Mouse (Mus musculus): ENCODE measurements around the gene Psmb9. TPM values are rescaled to one million over a fixed set of nuclear protein-coding genes. Genes with fewer than 3 reads are reported as not detected.

The Psmb9 gene
- polyA plus RNA-seq, 1 experiment from 2014 or later = 4.0 TPM

DNA sequence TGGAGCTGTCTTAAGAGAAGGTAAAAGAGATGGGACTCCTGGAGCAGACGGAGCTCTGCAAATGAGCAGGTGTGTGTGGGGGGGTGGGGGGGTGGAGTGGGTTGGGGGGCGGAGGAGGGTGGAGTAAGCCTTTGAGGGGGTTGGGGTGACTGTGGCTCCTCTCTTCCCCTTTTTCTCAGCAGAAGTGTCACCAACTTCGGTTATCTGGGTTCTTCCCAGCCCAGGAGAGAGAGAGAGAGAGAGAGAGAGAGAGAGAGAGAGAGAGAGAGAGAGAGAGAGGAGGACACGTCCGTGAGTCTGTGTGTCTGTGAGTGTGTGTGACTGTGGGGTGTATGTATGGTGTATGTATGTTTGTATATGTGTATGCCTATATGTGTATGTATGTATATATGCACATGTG, 44.1 kb downstream of the Psmb9 start:
- Histone ChIP-seq H3K4me2 (no peak overlapping the region), H3K9me3 (ENCODE audit: control insufficient read depth, low read length) (no peaks in the 10 kb centered on the region), H3K4me1 (replicated peaks; ENCODE audit: control insufficient read depth, insufficient read depth, low read length) (peaks cover 6% of the 10 kb centered on the region), H3K36me3 (ENCODE audit: control insufficient read depth, insufficient read depth, low read length) (no peaks in the 10 kb centered on the region), H3K27ac (ENCODE audit: low read depth, low read length) (no peak overlapping the region), H3K4me3 (ENCODE audit: low read depth, low read length) (no peak overlapping the region), H3K27me3 (replicated peaks; ENCODE audit: control insufficient read depth, insufficient read depth, low read length) (peaks cover 32% of the 10 kb centered on the region), H3K9ac (ENCODE audit: low read depth, low read length) (no peak overlapping the region)
- DNase-seq (ENCODE audit: low spot score) (no peak), ATAC-seq (replicated peaks; ENCODE audit: low FRiP score) (no peak)
- WGBS = 54% methylated on average over 5 of the region's 5 CpGs

DNA sequence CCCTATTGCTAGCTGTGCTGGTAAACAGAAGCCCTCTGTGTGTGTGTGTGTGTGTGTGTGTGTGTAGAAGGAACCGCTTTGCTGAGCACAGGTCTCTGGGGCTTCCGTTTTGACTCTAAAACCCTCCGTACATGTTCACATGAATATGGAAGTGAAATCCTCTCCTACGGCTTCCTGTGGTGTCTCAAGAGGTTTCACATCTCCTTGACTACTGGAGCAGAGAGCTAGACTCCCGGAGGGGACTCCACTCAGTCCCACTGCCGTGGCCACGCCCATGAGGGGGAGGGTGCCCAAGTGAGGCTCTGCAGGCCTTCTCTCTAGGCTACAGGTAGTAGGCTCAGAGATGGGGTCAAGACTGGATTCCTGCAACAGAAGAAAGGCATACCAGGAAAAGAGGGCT, 44.5 kb downstream of the Psmb9 start, which contains the start of gene H2-DMb2:
H2-DMb2 (plus strand) TSS at position 275 of the 400 bp plus-strand sequence.
- WGBS = 36% methylated on average over 7 of the region's 7 CpGs
- peaks cover 6% of the 10 kb centered on the region for H3K4me1 ChIP-seq (replicated peaks; ENCODE audit: control insufficient read depth, insufficient read depth, low read length)
- no peak within 1 kb of the TSS for H3K4me3 ChIP-seq (ENCODE audit: low read depth, low read length)
- H3K9me3 ChIP-seq (ENCODE audit: control insufficient read depth, low read length) = no peaks in the 10 kb centered on the region
- H3K36me3 ChIP-seq (ENCODE audit: control insufficient read depth, insufficient read depth, low read length) = no peaks in the 10 kb centered on the region
- H3K4me2 ChIP-seq = no peak within 1 kb of the TSS
- H3K9ac ChIP-seq (ENCODE audit: low read depth, low read length) = no peak within 1 kb of the TSS
- no peak within 1 kb of the TSS for H3K27ac ChIP-seq (ENCODE audit: low read depth, low read length)
- no peak for DNase-seq (ENCODE audit: low spot score)
- ATAC-seq (replicated peaks; ENCODE audit: low FRiP score) = no peak
- peaks cover 36% of the 10 kb centered on the region for H3K27me3 ChIP-seq (replicated peaks; ENCODE audit: control insufficient read depth, insufficient read depth, low read length)

DNA sequence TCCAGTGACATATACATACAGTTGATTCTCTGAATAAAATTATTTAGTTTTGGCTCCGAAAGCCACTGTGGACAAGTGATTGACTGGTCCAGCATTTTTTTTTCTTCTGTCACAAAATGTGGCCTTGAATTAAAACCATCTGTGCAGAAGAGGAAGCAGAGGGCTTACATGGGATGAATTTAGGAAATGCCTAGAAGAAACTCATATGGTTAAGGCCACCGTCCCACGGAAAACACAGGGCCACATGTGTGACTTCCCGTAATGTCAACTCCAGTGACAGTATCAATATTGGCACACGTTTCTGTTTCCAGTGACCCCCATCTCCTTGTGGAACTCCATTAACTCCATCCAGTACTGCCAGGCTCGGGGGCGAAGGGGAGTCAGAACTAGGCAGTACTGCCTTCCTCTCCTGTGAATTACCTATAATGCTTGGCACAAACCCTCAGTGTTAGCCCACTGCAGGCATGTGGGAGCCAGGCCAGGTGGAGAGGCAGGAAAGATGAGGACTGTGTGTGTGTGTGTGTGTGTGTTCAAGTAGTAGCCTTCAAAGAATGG, 45.0 kb downstream of the Psmb9 start:
- 71% methylated on average over 7 of the region's 7 CpGs for WGBS
- Histone ChIP-seq H3K27ac (ENCODE audit: low read depth, low read length) (no peak overlapping the region), H3K4me2 (no peak overlapping the region), H3K27me3 (replicated peaks; ENCODE audit: control insufficient read depth, insufficient read depth, low read length) (peaks cover 38% of the 10 kb centered on the region), H3K9ac (ENCODE audit: low read depth, low read length) (no peak overlapping the region), H3K4me1 (replicated peaks; ENCODE audit: control insufficient read depth, insufficient read depth, low read length) (peaks cover 6% of the 10 kb centered on the region), H3K4me3 (ENCODE audit: low read depth, low read length) (no peak overlapping the region), H3K9me3 (ENCODE audit: control insufficient read depth, low read length) (no peaks in the 10 kb centered on the region), H3K36me3 (ENCODE audit: control insufficient read depth, insufficient read depth, low read length) (no peaks in the 10 kb centered on the region)
- no peak for ATAC-seq (replicated peaks; ENCODE audit: low FRiP score)
- DNase-seq (ENCODE audit: low spot score) = no peak

DNA sequence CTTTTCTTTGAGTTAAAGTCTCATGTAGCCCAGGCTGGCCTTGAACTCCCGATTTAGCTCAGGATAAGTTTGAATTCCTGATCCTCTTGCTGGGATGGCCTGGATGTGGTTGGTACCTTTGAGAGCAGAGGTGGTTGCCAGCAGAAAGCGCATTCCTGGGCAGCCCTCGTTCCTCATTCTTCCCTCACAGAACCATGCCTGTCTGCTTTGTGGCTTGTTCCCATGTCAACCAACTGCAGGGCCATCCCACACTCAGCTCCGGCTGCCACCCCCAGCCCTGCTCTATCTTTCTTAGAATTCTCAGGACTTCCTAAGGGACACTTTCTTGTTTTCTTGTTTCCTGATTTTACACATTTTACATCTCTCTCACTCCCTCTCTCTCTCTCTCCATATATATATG, 46.1 kb downstream of the Psmb9 start:
- no peak overlapping the region for H3K4me2 ChIP-seq
- no peak for ATAC-seq (replicated peaks; ENCODE audit: low FRiP score)
- no peak overlapping the region for H3K4me3 ChIP-seq (ENCODE audit: low read depth, low read length)
- peaks cover 48% of the 10 kb centered on the region for H3K27me3 ChIP-seq (replicated peaks; ENCODE audit: control insufficient read depth, insufficient read depth, low read length)
- H3K9ac ChIP-seq (ENCODE audit: low read depth, low read length) = no peak overlapping the region
- no peaks in the 10 kb centered on the region for H3K36me3 ChIP-seq (ENCODE audit: control insufficient read depth, insufficient read depth, low read length)
- no peak for DNase-seq (ENCODE audit: low spot score)
- no peak overlapping the region for H3K27ac ChIP-seq (ENCODE audit: low read depth, low read length)
- 55% methylated on average over 4 of the region's 4 CpGs for WGBS
- H3K4me1 ChIP-seq (replicated peaks; ENCODE audit: control insufficient read depth, insufficient read depth, low read length) = peaks cover 6% of the 10 kb centered on the region
- no peaks in the 10 kb centered on the region for H3K9me3 ChIP-seq (ENCODE audit: control insufficient read depth, low read length)

DNA sequence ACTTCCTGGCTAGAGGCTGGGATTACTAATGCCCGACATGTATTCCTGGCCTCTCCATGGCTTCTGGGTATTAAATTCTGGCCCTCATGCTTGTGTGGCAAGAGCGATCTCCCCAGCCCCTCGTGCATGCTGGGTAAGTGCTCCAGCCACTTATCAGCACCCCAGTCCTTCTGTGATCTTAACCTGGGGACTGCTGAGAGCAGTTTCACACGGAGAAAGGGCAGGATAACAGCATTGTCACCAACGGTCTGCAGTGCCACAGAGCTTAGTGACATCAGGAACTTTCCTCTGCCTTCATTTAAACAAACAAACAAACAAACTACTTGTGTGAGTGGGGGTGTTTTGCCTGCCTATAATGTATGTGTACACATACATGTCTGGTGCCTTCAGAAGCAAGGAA, 47.3 kb downstream of the Psmb9 start:
- 3% methylated on average over 5 of the region's 5 CpGs for WGBS
- Histone ChIP-seq H3K4me3 (ENCODE audit: low read depth, low read length) (peak overlapping the region; percentile 25; the same call in 1 of the 2 replicates), H3K36me3 (ENCODE audit: control insufficient read depth, insufficient read depth, low read length) (no peaks in the 10 kb centered on the region), H3K27ac (ENCODE audit: low read depth, low read length) (no peak overlapping the region), H3K9ac (ENCODE audit: low read depth, low read length) (no peak overlapping the region), H3K4me2 (peak overlapping the region; percentile 58), H3K4me1 (replicated peaks; ENCODE audit: control insufficient read depth, insufficient read depth, low read length) (peaks cover 11% of the 10 kb centered on the region), H3K27me3 (replicated peaks; ENCODE audit: control insufficient read depth, insufficient read depth, low read length) (peaks cover 51% of the 10 kb centered on the region), H3K9me3 (ENCODE audit: control insufficient read depth, low read length) (no peaks in the 10 kb centered on the region)
- ATAC-seq (replicated peaks; ENCODE audit: low FRiP score) (no peak), DNase-seq (ENCODE audit: low spot score) (no peak)

DNA sequence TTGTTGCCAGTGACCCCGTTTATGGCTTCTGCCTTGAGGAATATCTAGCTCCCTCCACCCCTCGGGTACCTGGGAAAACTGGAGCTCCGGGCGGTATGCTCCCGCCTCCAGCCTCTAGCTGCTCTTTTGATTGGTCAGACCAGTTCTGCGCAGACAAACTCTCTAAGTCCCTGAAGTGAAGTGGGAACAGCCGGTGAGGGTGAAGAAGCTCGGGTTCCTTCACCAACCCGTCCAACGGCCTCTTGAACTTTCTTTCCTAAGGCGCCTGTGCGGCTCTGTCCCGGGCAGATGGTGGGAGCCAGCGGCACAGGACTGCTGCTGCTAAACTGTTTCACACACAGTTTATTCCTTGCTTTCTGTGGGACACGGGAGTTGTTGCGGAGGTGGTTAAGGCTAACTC, 48.1 kb downstream of the Psmb9 start:
- no peak for DNase-seq (ENCODE audit: low spot score)

DNA sequence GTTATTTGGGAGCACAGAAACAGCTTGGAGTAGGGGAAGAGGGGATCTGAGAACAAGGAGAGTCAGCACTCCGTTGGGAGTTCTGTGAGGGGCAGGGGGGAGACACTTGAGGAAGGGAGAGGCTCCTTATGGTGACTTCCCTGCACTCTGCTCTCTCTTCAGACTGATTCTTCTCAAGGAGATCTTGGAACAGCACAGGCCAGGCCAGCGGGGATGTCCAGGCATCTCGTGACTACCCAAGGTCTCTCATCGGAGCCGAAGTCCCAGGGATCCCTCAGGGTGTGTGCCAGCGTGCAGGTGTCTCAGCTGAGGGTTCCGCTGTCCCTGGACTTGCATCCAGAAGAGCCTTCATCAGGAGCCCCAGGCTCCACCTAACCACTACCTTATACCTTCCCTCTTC, 48.9 kb downstream of the Psmb9 start:
- no peak overlapping the region for H3K4me2 ChIP-seq
- no peak overlapping the region for H3K4me3 ChIP-seq (ENCODE audit: low read depth, low read length)
- H3K9me3 ChIP-seq (ENCODE audit: control insufficient read depth, low read length) = no peaks in the 10 kb centered on the region
- ATAC-seq (replicated peaks; ENCODE audit: low FRiP score) = no peak
- peaks cover 51% of the 10 kb centered on the region for H3K27me3 ChIP-seq (replicated peaks; ENCODE audit: control insufficient read depth, insufficient read depth, low read length)
- H3K4me1 ChIP-seq (replicated peaks; ENCODE audit: control insufficient read depth, insufficient read depth, low read length) = peaks cover 11% of the 10 kb centered on the region
- 71% methylated on average over 7 of the region's 7 CpGs for WGBS
- H3K9ac ChIP-seq (ENCODE audit: low read depth, low read length) = no peak overlapping the region
- H3K36me3 ChIP-seq (ENCODE audit: control insufficient read depth, insufficient read depth, low read length) = no peaks in the 10 kb centered on the region
- DNase-seq (ENCODE audit: low spot score) = no peak
- H3K27ac ChIP-seq (ENCODE audit: low read depth, low read length) = no peak overlapping the region

More for the DNA sequence above, 48.1 kb downstream of the Psmb9 start:
- ATAC-seq (replicated peaks; ENCODE audit: low FRiP score) = no peak
- Histone ChIP-seq H3K27me3 (replicated peaks; ENCODE audit: control insufficient read depth, insufficient read depth, low read length) (peaks cover 51% of the 10 kb centered on the region), H3K4me2 (peak overlapping the region; percentile 58), H3K36me3 (ENCODE audit: control insufficient read depth, insufficient read depth, low read length) (no peaks in the 10 kb centered on the region), H3K9ac (ENCODE audit: low read depth, low read length) (no peak overlapping the region), H3K4me3 (ENCODE audit: low read depth, low read length) (peak overlapping the region; percentile 25), H3K4me1 (replicated peaks; ENCODE audit: control insufficient read depth, insufficient read depth, low read length) (peaks cover 11% of the 10 kb centered on the region), H3K9me3 (ENCODE audit: control insufficient read depth, low read length) (no peaks in the 10 kb centered on the region), H3K27ac (ENCODE audit: low read depth, low read length) (no peak overlapping the region)
- WGBS = 6% methylated on average over 16 of the region's 16 CpGs

DNA sequence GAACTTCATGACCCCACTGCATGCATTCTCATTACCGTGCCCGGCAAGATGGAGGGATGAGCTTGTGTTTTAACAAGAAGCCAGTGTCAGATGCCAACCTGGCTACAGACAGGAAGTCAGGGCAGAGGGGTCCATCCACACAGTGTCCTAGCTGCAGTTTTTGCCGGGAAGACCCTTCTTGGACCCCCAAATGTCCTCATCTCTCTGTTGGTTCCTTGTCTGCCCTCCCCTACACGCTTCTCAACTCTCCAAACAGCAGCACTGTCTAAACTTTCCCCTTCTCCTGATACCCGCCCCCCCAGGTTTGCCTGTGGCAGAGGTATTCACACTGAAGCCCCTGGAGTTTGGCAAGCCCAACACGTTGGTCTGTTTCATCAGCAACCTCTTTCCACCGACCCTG, 50.0 kb downstream of the Psmb9 start:
- no peaks in the 10 kb centered on the region for H3K9me3 ChIP-seq (ENCODE audit: control insufficient read depth, low read length)
- H3K36me3 ChIP-seq (ENCODE audit: control insufficient read depth, insufficient read depth, low read length) = no peaks in the 10 kb centered on the region
- no peak overlapping the region for H3K27ac ChIP-seq (ENCODE audit: low read depth, low read length)
- DNase-seq (ENCODE audit: low spot score) = no peak
- peaks cover 11% of the 10 kb centered on the region; the same call in 1 of the 2 replicates for H3K4me1 ChIP-seq (replicated peaks; ENCODE audit: control insufficient read depth, insufficient read depth, low read length)
- 64% methylated on average over 7 of the region's 7 CpGs for WGBS
- H3K4me3 ChIP-seq (ENCODE audit: low read depth, low read length) = no peak overlapping the region
- no peak overlapping the region for H3K4me2 ChIP-seq
- H3K9ac ChIP-seq (ENCODE audit: low read depth, low read length) = no peak overlapping the region
- H3K27me3 ChIP-seq (replicated peaks; ENCODE audit: control insufficient read depth, insufficient read depth, low read length) = peaks cover 51% of the 10 kb centered on the region
- ATAC-seq (replicated peaks; ENCODE audit: low FRiP score) = no peak

Data from liver, embryonic 11.5 days (tissue).